Mouse (Mus musculus): ENCODE results near the gene Gm5286. TPM values are rescaled to one million over a fixed set of nuclear protein-coding genes. Genes with fewer than 3 reads are reported as not detected.
"Not testable (repeated sequence)": the region's sequence is repeated elsewhere in the genome, so short reads cannot be mapped to it uniquely, and the experiment has no call there.

The Gm5286 gene
- total RNA-seq (2015) (not detected in 2 replicates), total RNA-seq (2017) (not detected in 2 replicates)

- not testable (repeated sequence) for ATAC-seq (replicated peaks; ENCODE audit: poor library complexity)
Measured at GRCm38 (mm10) chr3:94196414-94196813, at the start of gene Gm5286. Gene Gm5286 (plus strand): TSS chr3:94196714.

- ATAC-seq (replicated peaks; ENCODE audit: poor library complexity) = not testable (repeated sequence)
Measured at GRCm38 (mm10) chr3:94167351-94167750, 29.2 kb upstream of the Gm5286 start.

- ATAC-seq (replicated peaks; ENCODE audit: poor library complexity) = not testable (repeated sequence)
Measured at GRCm38 (mm10) chr3:94178093-94178492, 18.4 kb upstream of the Gm5286 start, which contains the start of gene Gm10696. Gene Gm10696 (minus strand): TSS chr3:94178193.

Other genes with a start within 250 kb of the Gm5286 start
- not detected in 2 replicates for gene Tdpoz5, start 235.4 kb upstream of the Gm5286 start, total RNA-seq (2015)
- not detected in 2 replicates for gene Tdpoz5, start 235.4 kb upstream of the Gm5286 start, total RNA-seq (2017)
- gene Gm9125, start 141.8 kb upstream of the Gm5286 start, total RNA-seq (2015) = not detected in 2 replicates
- not detected in 2 replicates for gene Gm9125, start 141.8 kb upstream of the Gm5286 start, total RNA-seq (2017)
- not detected in 2 replicates for gene Gm10697, start 124.1 kb upstream of the Gm5286 start, total RNA-seq (2015)
- not detected in 2 replicates for gene Gm10697, start 124.1 kb upstream of the Gm5286 start, total RNA-seq (2017)
- not detected in 2 replicates for gene Gm10696, start 18.5 kb upstream of the Gm5286 start, total RNA-seq (2015)
- 0.29 TPM in 1 of 2 replicates, not detected in the other for gene Gm10696, start 18.5 kb upstream of the Gm5286 start, total RNA-seq (2017)
- gene Gm4778, start 67.3 kb downstream of the Gm5286 start, total RNA-seq (2015) = not detected in 2 replicates
- not detected in 2 replicates for gene Gm4778, start 67.3 kb downstream of the Gm5286 start, total RNA-seq (2017)
- gene Them4, start 113.4 kb downstream of the Gm5286 start, total RNA-seq (2015) = 5.6 and 6.0 TPM in 2 replicates
- 2.8 and 3.6 TPM in 2 replicates for gene Them4, start 113.4 kb downstream of the Gm5286 start, total RNA-seq (2017)
- gene Them5, start 145.4 kb downstream of the Gm5286 start, total RNA-seq (2015) = not detected in 2 replicates
- gene Them5, start 145.4 kb downstream of the Gm5286 start, total RNA-seq (2017) = not detected in 2 replicates
- gene C2cd4d, start 165.7 kb downstream of the Gm5286 start, total RNA-seq (2015) = not detected in 2 replicates
- gene C2cd4d, start 165.7 kb downstream of the Gm5286 start, total RNA-seq (2017) = not detected in 2 replicates
- gene Rorc, start 176.1 kb downstream of the Gm5286 start, total RNA-seq (2015) = 0.05 and 0.15 TPM in 2 replicates
- 0.44 TPM in 1 of 2 replicates, not detected in the other for gene Rorc, start 176.1 kb downstream of the Gm5286 start, total RNA-seq (2017)
- gene Lingo4, start 201.8 kb downstream of the Gm5286 start, total RNA-seq (2015) = not detected in 2 replicates
- not detected in 2 replicates for gene Lingo4, start 201.8 kb downstream of the Gm5286 start, total RNA-seq (2017)
- 12.7 and 13.2 TPM in 2 replicates for gene Tdrkh, start 216.6 kb downstream of the Gm5286 start, total RNA-seq (2015)
- 3.9 and 5.5 TPM in 2 replicates for gene Tdrkh, start 216.6 kb downstream of the Gm5286 start, total RNA-seq (2017)
- gene Mrpl9, start 246.6 kb downstream of the Gm5286 start, total RNA-seq (2015) = 46.9 and 53.0 TPM in 2 replicates
- 53.3 and 54.6 TPM in 2 replicates for gene Mrpl9, start 246.6 kb downstream of the Gm5286 start, total RNA-seq (2017)
- 0.46 TPM in 1 of 2 replicates, not detected in the other for gene Oaz3, start 247.2 kb downstream of the Gm5286 start, total RNA-seq (2015)
- gene Oaz3, start 247.2 kb downstream of the Gm5286 start, total RNA-seq (2017) = not detected in 2 replicates

All from megakaryocyte progenitor cell, adult 5-6 weeks (primary cell).